Mouse (Mus musculus) liver, embryonic 14.5 days (tissue): ENCODE results near the gene Tnfrsf4.

Experiments
- CTCF ChIP-seq: IDR thresholded peaks from 2 replicates; pipeline ENCODE4 v1.5.1; 2016; ENCODE audit warnings: antibody characterized with exemption, low read depth, control low read depth
- EP300 ChIP-seq: IDR thresholded peaks from 2 replicates; pipeline ENCODE4 v1.6.1; 2016; ENCODE audit warnings: antibody characterized with exemption, low read depth

- no peak for TF ChIP-seq EP300
- TF ChIP-seq CTCF = no peak
Measured at GRCm38 (mm10) chr4:155964396-155964795, 49.2 kb upstream of the Tnfrsf4 start.
